In the genomic region with DNA sequence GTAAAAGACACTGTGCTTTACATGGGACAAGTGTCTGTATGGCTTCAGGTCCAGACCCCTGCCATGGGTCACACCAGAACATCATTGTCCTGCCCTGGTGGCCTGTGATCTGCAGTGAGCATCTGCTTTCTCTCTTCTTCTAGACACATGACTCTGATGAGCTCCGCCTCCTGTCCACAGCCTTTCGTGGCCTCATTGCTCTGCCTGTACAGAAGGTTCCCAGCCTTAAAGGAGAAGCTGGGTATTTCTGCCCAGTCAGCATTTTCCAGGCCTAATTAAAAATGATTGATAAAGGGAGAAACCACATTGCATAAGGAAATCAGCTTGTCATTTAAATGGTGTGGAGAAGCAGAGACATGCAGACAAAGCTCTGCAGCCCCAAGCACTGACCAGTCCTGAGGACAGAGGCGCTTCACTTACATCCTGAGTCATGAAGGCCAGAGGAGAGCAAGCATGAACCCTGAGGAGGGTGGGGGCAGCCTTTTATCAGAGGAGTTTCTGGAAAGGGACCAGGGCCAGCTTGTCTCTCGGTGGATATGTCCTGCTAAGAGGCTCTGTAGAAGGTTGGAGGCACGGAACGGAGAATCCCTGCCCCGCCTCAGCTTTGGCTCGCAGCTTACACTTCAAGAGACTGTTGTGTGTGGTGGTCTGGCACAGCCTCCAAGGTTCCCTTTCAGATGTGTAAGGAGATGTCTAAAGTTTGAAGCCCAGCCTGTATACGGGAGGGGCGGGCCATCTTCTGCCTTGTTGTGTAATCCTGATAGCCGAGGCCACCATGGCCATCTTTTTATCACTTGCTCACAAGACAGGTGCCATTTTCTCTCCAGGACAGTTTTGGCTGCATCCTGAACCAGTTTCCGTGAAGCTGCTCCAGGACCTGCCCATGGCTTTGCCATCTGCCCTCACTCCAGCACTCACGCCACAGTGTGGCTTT, we compare ENCODE assay signal across 8 mouse cellular contexts.
A peak's percentile ranks its signal among the peaks of the same experiment; 100 is the strongest.
DNase-seq lines count a peak whose midpoint lies in the region; ATAC-seq lines count a peak whose summit lies in the region.

No protein-coding gene starts in this region.

- H3K9ac ChIP-seq in kidney, embryonic 14.5 days (ENCODE audit: low read depth, low read length): no peak overlapping the region
- H3K9ac ChIP-seq in neural tube, embryonic 14.5 days (replicated peaks; ENCODE audit: low read depth, low read length): no peak overlapping the region

- H3K27ac ChIP-seq in kidney, embryonic 14.5 days (ENCODE audit: low read depth, low read length): no peak overlapping the region; the same call in 1 of the 2 replicates
- H3K27ac ChIP-seq in neural tube, embryonic 14.5 days (ENCODE audit: low read depth, low read length): peak overlapping the region; percentile 34; the same call in 1 of the 2 replicates

- H3K4me2 ChIP-seq in kidney, embryonic 14.5 days (replicated peaks; ENCODE audit: low read depth, low read length): no peak overlapping the region
- no peak overlapping the region for H3K4me2 ChIP-seq in neural tube, embryonic 14.5 days (ENCODE audit: low read depth, low read length)

- no peak for DNase-seq in kidney, adult 11 months
- DNase-seq in adrenal gland, postnatal 14 days: peak; percentile 74
- DNase-seq in kidney, postnatal 4 days: peak; percentile 34 to 55
- DNase-seq in thymus, postnatal 0 days (ENCODE audit: low spot score): no peak
- DNase-seq in frontal cortex, postnatal 36 days (ENCODE audit: low spot score in 2 of 2): no peak

- no peaks in the 10 kb centered on the region for H3K36me3 ChIP-seq in kidney, embryonic 14.5 days (ENCODE audit: control insufficient read depth, insufficient read depth, low read length)
- no peaks in the 10 kb centered on the region for H3K36me3 ChIP-seq in neural tube, embryonic 14.5 days (ENCODE audit: control insufficient read depth, insufficient read depth, low read length)

- H3K27me3 ChIP-seq in kidney, embryonic 14.5 days (ENCODE audit: control insufficient read depth, insufficient read depth, low read length): no peaks in the 10 kb centered on the region
- H3K27me3 ChIP-seq in neural tube, embryonic 14.5 days (ENCODE audit: control insufficient read depth, insufficient read depth, low read length): no peaks in the 10 kb centered on the region

- peaks cover 23% of the 10 kb centered on the region for H3K4me1 ChIP-seq in kidney, embryonic 14.5 days (ENCODE audit: control insufficient read depth, insufficient read depth, low read length)
- H3K4me1 ChIP-seq in neural tube, embryonic 14.5 days (ENCODE audit: control insufficient read depth, insufficient read depth, low read length): peaks cover 42% of the 10 kb centered on the region

- ATAC-seq in kidney, embryonic 14.5 days (ENCODE audit: low FRiP score, low TSS enrichment): peak; percentile 65; the same call in 1 of the 2 replicates
- peak; percentile 43; the same call in 1 of the 2 replicates for ATAC-seq in erythroid progenitor cell, adult 5-6 weeks (replicated peaks; ENCODE audit: low FRiP score, poor library complexity, severe bottlenecking)
- ATAC-seq in neural tube, embryonic 14.5 days (ENCODE audit: low read depth): no peak

- no peak overlapping the region for H3K4me3 ChIP-seq in kidney, embryonic 14.5 days (ENCODE audit: low read length)
- no peak overlapping the region for H3K4me3 ChIP-seq in neural tube, embryonic 14.5 days (ENCODE audit: low read depth, low read length)

- H3K9me3 ChIP-seq in kidney, embryonic 14.5 days (ENCODE audit: control insufficient read depth, low read length): no peaks in the 10 kb centered on the region
- no peaks in the 10 kb centered on the region for H3K9me3 ChIP-seq in neural tube, embryonic 14.5 days (ENCODE audit: control insufficient read depth, low read length)

- WGBS in kidney, embryonic 14.5 days: 63% methylated on average over 13 of the region's 13 CpGs
- 67% methylated on average over 13 of the region's 13 CpGs for WGBS in neural tube, embryonic 14.5 days

Comparison
In these comparisons a context has a peak if more than half of its experiments do, and no peak if none do; other contexts are left out.
1. DNase-seq: peak in adrenal gland, postnatal 14 days (single experiment) and kidney, postnatal 4 days (2 of 2); none in kidney, adult 11 months (single experiment), thymus, postnatal 0 days (single experiment) and frontal cortex, postnatal 36 days (0 of 2).